Mouse (Mus musculus) hindbrain, embryonic 16.5 days (tissue): ENCODE data around the gene Gm45208. TPM values are rescaled to one million over a fixed set of nuclear protein-coding genes. Genes with fewer than 3 reads are reported as not detected.

Source experiments
- ATAC-seq: fragments of 200-750 bp; cut with Nextera tagmentation; 2 replicates; pipeline ENCODE4 v1.8.0; 2017; ENCODE audit warnings: moderate TSS enrichment, moderate library complexity
- H3K27ac ChIP-seq: fragments of 300-500 bp; sonication (generic); 2 replicates; pipeline ENCODE4 v1.5.1; 2014; ENCODE audit warnings: low read depth, mild to moderate bottlenecking, control low read depth, low read length, moderate library complexity
- H3K27me3 ChIP-seq: fragments of 300-500 bp; sonication (generic); replicated peaks from 2 replicates; pipeline ENCODE4 v1.6.1; 2014; ENCODE audit warnings: low read length; ENCODE audit not compliant: control insufficient read depth, insufficient read depth
- H3K36me3 ChIP-seq: fragments of 300-500 bp; sonication (generic); 2 replicates; pipeline ENCODE4 v1.6.1; 2014; ENCODE audit warnings: mild to moderate bottlenecking, low read length, moderate library complexity, mixed read lengths; ENCODE audit not compliant: control insufficient read depth, insufficient read depth
- H3K4me1 ChIP-seq: fragments of 300-500 bp; sonication (generic); 2 replicates; pipeline ENCODE4 v1.6.1; 2014; ENCODE audit warnings: low read depth, low read length; ENCODE audit not compliant: control insufficient read depth, insufficient read depth
- H3K4me2 ChIP-seq: fragments of 300-500 bp; sonication (generic); 2 replicates; pipeline ENCODE4 v1.6.1; 2014; ENCODE audit warnings: mild to moderate bottlenecking, low read length, control low read depth, moderate library complexity
- H3K4me3 ChIP-seq: fragments of 300-500 bp; sonication (generic); 2 replicates; pipeline ENCODE4 v1.5.1; 2014; ENCODE audit warnings: mild to moderate bottlenecking, low read length, control low read depth, moderate library complexity
- H3K9ac ChIP-seq: fragments of 300-500 bp; sonication (generic); 2 replicates; pipeline ENCODE4 v1.6.1; 2014; ENCODE audit warnings: low read depth, mild to moderate bottlenecking, control low read depth, low read length, moderate library complexity
- H3K9me3 ChIP-seq: fragments of 300-500 bp; sonication (generic); 2 replicates; pipeline ENCODE4 v1.6.1; 2014; ENCODE audit warnings: mild to moderate bottlenecking, low read length, moderate library complexity; ENCODE audit not compliant: control insufficient read depth
- WGBS: fragments of 180-500 bp; shearing (Covaris S2); extraction: QIAGEN DNeasy Blood & Tissue Kit; methylation state at CpG from one replicate; pipeline ENCODE4 v1.1.7; 2014; 5-methylcytosine and 5-hydroxymethylcytosine counted together
- polyA plus RNA-seq: library from polyadenylated mRNA; unstranded; fragments of >200 nt; fragmentation: Nextera tagmentation; extraction: Ambion mirVana; gene quantifications from 2 replicates; pipeline ENCODE4 v1.2.1, GENCODE M21; 2015

The Gm45208 gene
- polyA plus RNA-seq, 1 experiment from 2014 or later = not detected

DNA sequence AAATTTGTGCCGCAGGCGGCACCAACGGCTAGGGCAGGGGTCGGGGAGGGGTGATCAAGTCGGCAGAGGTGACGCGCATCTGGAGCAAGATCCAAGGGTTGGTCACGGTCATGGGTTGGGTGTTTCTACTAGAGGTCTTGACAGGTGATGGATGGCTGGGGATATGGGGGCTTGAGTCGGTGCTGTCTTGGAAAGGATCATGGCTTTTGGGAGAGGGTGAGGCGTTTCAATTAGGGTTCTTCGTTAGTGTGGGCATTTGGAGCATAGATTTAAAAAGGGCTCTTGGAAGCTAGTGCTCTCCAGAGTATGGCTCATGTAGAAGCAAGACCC lies 202 bp downstream of the Gm45208 start:
- Histone ChIP-seq H3K27ac (peak overlapping the region; percentile 91), H3K9me3 (no peaks in the 10 kb centered on the region; the same call in 1 of the 2 replicates), H3K36me3 (peaks cover 2% of the 10 kb centered on the region; the same call in 1 of the 2 replicates), H3K4me2 (peak overlapping the region; percentile 74), H3K4me3 (peak overlapping the region; percentile 60), H3K4me1 (peaks cover 4% of the 10 kb centered on the region), H3K27me3 (no peaks in the 10 kb centered on the region), H3K9ac (peak overlapping the region; percentile 74)
- 22% methylated on average over 11 of the region's 11 CpGs for WGBS
- no peak; the same call in 1 of the 2 replicates for ATAC-seq

GRCm38 (mm10) chrX:7722691-7723090 lies 646 bp downstream of the Gm45208 start:
- Histone ChIP-seq H3K36me3 (peaks cover 2% of the 10 kb centered on the region; the same call in 1 of the 2 replicates), H3K4me2 (peak overlapping the region; percentile 74), H3K9me3 (no peaks in the 10 kb centered on the region; the same call in 1 of the 2 replicates), H3K27ac (no peak overlapping the region), H3K4me3 (peak overlapping the region; percentile 60), H3K4me1 (peaks cover 5% of the 10 kb centered on the region), H3K27me3 (no peaks in the 10 kb centered on the region), H3K9ac (peak overlapping the region; percentile 74)
- no peak for ATAC-seq
- 23% methylated on average over 4 of the region's 4 CpGs for WGBS

- no peaks in the 10 kb centered on the region; the same call in 1 of the 2 replicates for H3K9me3 ChIP-seq
- no peak for ATAC-seq
- H3K9ac ChIP-seq = no peak overlapping the region
- peaks cover 2% of the 10 kb centered on the region; the same call in 1 of the 2 replicates for H3K36me3 ChIP-seq
- H3K4me3 ChIP-seq = no peak overlapping the region
- H3K27ac ChIP-seq = no peak overlapping the region
- peaks cover 7% of the 10 kb centered on the region for H3K4me1 ChIP-seq
- WGBS = 91% methylated on average over 7 of the region's 7 CpGs
- H3K27me3 ChIP-seq = no peaks in the 10 kb centered on the region
- no peak overlapping the region for H3K4me2 ChIP-seq
These were observed 2.1 kb downstream of the Gm45208 start for GRCm38 (mm10) chrX:7724135-7724534.

- 82% methylated on average over 12 of the region's 12 CpGs for WGBS
- Histone ChIP-seq H3K9me3 (no peaks in the 10 kb centered on the region; the same call in 1 of the 2 replicates), H3K4me3 (no peak overlapping the region), H3K4me2 (no peak overlapping the region), H3K9ac (no peak overlapping the region), H3K27ac (no peak overlapping the region), H3K4me1 (peaks cover 7% of the 10 kb centered on the region), H3K27me3 (no peaks in the 10 kb centered on the region), H3K36me3 (peaks cover 2% of the 10 kb centered on the region; the same call in 1 of the 2 replicates)
- ATAC-seq = no peak
These were observed 3.8 kb downstream of the Gm45208 start for GRCm38 (mm10) chrX:7725841-7726240.

DNA sequence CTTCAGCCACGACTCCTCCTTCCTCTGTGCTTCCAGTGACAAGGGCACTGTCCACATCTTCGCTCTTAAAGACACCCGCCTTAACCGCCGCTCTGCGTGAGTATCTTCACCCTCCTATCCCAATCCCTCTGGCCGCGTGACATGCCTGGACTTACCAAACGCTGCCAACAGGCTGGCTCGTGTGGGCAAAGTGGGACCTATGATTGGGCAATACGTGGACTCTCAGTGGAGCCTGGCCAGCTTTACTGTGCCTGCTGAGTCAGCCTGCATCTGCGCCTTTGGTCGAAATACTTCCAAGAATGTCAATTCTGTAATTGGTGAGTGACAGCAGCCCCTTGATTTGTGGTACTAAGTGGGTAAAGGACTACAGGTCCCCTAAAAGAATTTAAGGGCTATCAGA lies 5.1 kb downstream of the Gm45208 start:
- no peaks in the 10 kb centered on the region for H3K27me3 ChIP-seq
- H3K36me3 ChIP-seq = peaks cover 2% of the 10 kb centered on the region; the same call in 1 of the 2 replicates
- H3K9ac ChIP-seq = no peak overlapping the region
- H3K4me1 ChIP-seq = peaks cover 7% of the 10 kb centered on the region
- no peak overlapping the region for H3K4me3 ChIP-seq
- ATAC-seq = no peak
- H3K9me3 ChIP-seq = no peaks in the 10 kb centered on the region; the same call in 1 of the 2 replicates
- H3K27ac ChIP-seq = no peak overlapping the region
- 94% methylated on average over 13 of the region's 13 CpGs for WGBS
- H3K4me2 ChIP-seq = no peak overlapping the region

- ATAC-seq = peak; percentile 96
- Histone ChIP-seq H3K36me3 (peaks cover 2% of the 10 kb centered on the region; the same call in 1 of the 2 replicates), H3K27ac (peak within 1 kb of the TSS; percentile 75), H3K4me3 (peak within 1 kb of the TSS; percentile 49), H3K9me3 (no peaks in the 10 kb centered on the region; the same call in 1 of the 2 replicates), H3K27me3 (no peaks in the 10 kb centered on the region), H3K4me2 (peak within 1 kb of the TSS; percentile 59), H3K4me1 (peaks cover 3% of the 10 kb centered on the region), H3K9ac (peak within 1 kb of the TSS; percentile 70)
- 15% methylated on average over 40 of the region's 42 CpGs for WGBS
These were observed 6.3 kb downstream of the Gm45208 start, which contains the start of gene Praf2 for GRCm38 (mm10) chrX:7728215-7728921. Gene Praf2 (plus strand): TSS chrX:7728439.

- Histone ChIP-seq H3K4me3 (peak overlapping the region; percentile 49), H3K27ac (peak overlapping the region; percentile 75; the same call in 1 of the 2 replicates), H3K4me2 (peak overlapping the region; percentile 59), H3K36me3 (peaks cover 2% of the 10 kb centered on the region; the same call in 1 of the 2 replicates), H3K4me1 (peaks cover 3% of the 10 kb centered on the region), H3K9me3 (no peaks in the 10 kb centered on the region; the same call in 1 of the 2 replicates), H3K9ac (peak overlapping the region; percentile 70), H3K27me3 (no peaks in the 10 kb centered on the region)
- 39% methylated on average over 4 of the region's 4 CpGs for WGBS
- no peak for ATAC-seq
These were observed 6.8 kb downstream of the Gm45208 start for GRCm38 (mm10) chrX:7728922-7729265.

- WGBS = 29% methylated on average over 22 of the region's 26 CpGs
- Histone ChIP-seq H3K9me3 (no peaks in the 10 kb centered on the region), H3K9ac (no peak overlapping the region), H3K27me3 (no peaks in the 10 kb centered on the region), H3K4me1 (no peaks in the 10 kb centered on the region), H3K36me3 (peaks cover 2% of the 10 kb centered on the region), H3K27ac (no peak overlapping the region), H3K4me2 (no peak overlapping the region), H3K4me3 (no peak overlapping the region)
- ATAC-seq = no peak
These were observed 11.6 kb downstream of the Gm45208 start for GRCm38 (mm10) chrX:7733571-7734156.

DNA sequence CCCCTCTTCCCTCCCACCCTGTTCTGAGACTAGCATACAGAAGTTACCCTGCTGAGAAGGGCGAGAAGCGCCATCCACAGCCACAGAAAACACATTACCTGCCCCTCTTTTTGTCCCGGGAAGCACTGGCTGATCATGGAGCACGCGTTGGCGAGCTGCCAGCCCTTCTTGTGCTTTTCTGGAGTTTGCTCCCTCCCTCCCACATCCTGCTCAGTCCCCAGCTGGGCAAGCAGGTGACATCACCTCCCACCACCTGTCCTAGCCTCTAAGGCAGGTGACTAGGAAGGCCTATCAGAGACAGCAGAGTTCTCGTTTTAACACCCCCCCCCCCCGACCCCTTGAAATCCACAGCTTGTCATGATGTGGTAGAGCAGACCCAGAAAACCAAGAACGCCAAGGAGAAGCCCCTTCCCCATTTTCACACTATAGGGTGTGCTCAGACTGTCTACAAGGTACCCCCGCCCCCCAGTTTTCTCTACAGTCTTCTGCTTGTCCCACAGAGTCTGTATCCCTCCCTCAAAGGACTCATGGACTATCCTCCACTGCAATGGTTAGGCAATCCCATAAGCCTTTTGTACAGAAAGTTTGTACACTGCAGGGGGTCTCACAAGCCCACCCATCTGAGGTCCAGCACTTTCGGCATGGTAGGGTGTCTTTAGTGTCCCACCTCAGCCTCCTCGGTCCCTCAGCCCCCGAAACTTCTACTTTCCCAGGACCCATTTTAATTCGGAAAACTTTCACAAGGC lies 17.5 kb downstream of the Gm45208 start:
- H3K4me3 ChIP-seq = no peak overlapping the region
- no peak overlapping the region for H3K4me2 ChIP-seq
- peak; percentile 41; the same call in 1 of the 2 replicates for ATAC-seq
- H3K36me3 ChIP-seq = peaks cover 2% of the 10 kb centered on the region; the same call in 1 of the 2 replicates
- H3K9ac ChIP-seq = no peak overlapping the region
- H3K9me3 ChIP-seq = no peaks in the 10 kb centered on the region
- H3K4me1 ChIP-seq = no peaks in the 10 kb centered on the region
- H3K27ac ChIP-seq = no peak overlapping the region
- H3K27me3 ChIP-seq = no peaks in the 10 kb centered on the region
- 76% methylated on average over 13 of the region's 14 CpGs for WGBS
